Mouse (Mus musculus) heart, adult 8-10 months (tissue): ENCODE measurements at regions not wholly inside any gene's neighbourhood (a gene's known extent, or its start where the extent isn't known, plus 50 kb on each side); places are given as distances from the start of the nearest gene placed in this dataset.

Experiments
- DNase-seq: peaks from one replicate; pipeline ENCODE4 v3.0.0; 2022; ENCODE audit warnings: low spot score

GRCm38 (mm10) chr14:101997535-101997934 is 267.8 kb downstream of the Lmo7 start:
- DNase-seq = no peak

GRCm38 (mm10) chr14:101984401-101984800 is 254.6 kb downstream of the Lmo7 start:
- DNase-seq = no peak
